Mouse (Mus musculus) lung, adult 2 months (tissue): ENCODE measurements around the gene Tmed9. TPM values are rescaled to one million over a fixed set of nuclear protein-coding genes. Genes with fewer than 3 reads are reported as not detected.

Source experiments
- DNase-seq: peaks from one replicate; pipeline ENCODE4 v3.0.0; 2022
- H3K4me1 ChIP-seq: fragments of 200-500 bp; 2 replicates; pipeline ENCODE4 v1.6.1; 2011; ENCODE audit warnings: low read length; ENCODE audit not compliant: control insufficient read depth, insufficient read depth
- H3K4me3 ChIP-seq: fragments of 200-500 bp; replicated peaks from 2 replicates; pipeline ENCODE3; 2011; ENCODE audit warnings: low read depth, mild to moderate bottlenecking, control low read depth, low read length; ENCODE audit errors: extremely low read depth
- CTCF ChIP-seq: fragments of 200-500 bp; IDR thresholded peaks from 2 replicates; pipeline ENCODE4 v1.5.1; 2011; ENCODE audit warnings: mild to moderate bottlenecking, low read length, control low read depth; ENCODE audit not compliant: insufficient read depth
- POLR2A ChIP-seq: fragments of 200-500 bp; IDR thresholded peaks from 2 replicates; pipeline ENCODE4 v1.6.1; 2011; ENCODE audit warnings: low read depth, mild to moderate bottlenecking, control low read depth, low read length, borderline replicate concordance; ENCODE audit errors: extremely low read depth
- WGBS: fragments of 180-500 bp; shearing (Covaris S2); methylation state at CpG from one replicate; pipeline ENCODE4 v1.1.7; 2018; 5-methylcytosine and 5-hydroxymethylcytosine counted together
- polyA plus RNA-seq: library from polyadenylated mRNA; depleted of rRNA; stranded (reverse); fragments of >200 nt; gene quantifications from 2 replicates; pipeline ENCODE4 v1.2.3, GENCODE M21; 2012

The Tmed9 gene
- polyA plus RNA-seq, 1 experiment, result 81.6 TPM

- WGBS, result 71% methylated on average over 4 of the region's 4 CpGs
- no peak for DNase-seq
Measured at GRCm38 (mm10) chr13:55578086-55578485, 4.6 kb downstream of the Tmed9 start.

GRCm38 (mm10) chr13:55591961-55592490 lies 18.5 kb downstream of the Tmed9 start:
- H3K4me1 ChIP-seq, result no peaks in the 10 kb centered on the region; the same call in 1 of the 2 replicates
- no peak overlapping the region for H3K4me3 ChIP-seq
- no peak for DNase-seq
- 83% methylated on average over 4 of the region's 4 CpGs for WGBS
- TF ChIP-seq POLR2A, result no peak
- TF ChIP-seq CTCF, result no peak

More at GRCm38 (mm10) chr13:55578086-55578485, 4.6 kb downstream of the Tmed9 start:
- no peaks in the 10 kb centered on the region for H3K4me1 ChIP-seq
- TF ChIP-seq CTCF, result no peak
- no peak for TF ChIP-seq POLR2A
- no peak overlapping the region for H3K4me3 ChIP-seq

- WGBS, result 4% methylated on average over 29 of the region's 29 CpGs
- peak; percentile 90 for DNase-seq
- TF ChIP-seq POLR2A (peak; percentile 96), CTCF (no peak)
- Histone ChIP-seq H3K4me1 (no peaks in the 10 kb centered on the region; the same call in 1 of the 2 replicates), H3K4me3 (peak overlapping the region; percentile 97)
Measured at GRCm38 (mm10) chr13:55592512-55593253, 19.2 kb downstream of the Tmed9 start.

GRCm38 (mm10) chr13:55593254-55593747 lies 19.8 kb downstream of the Tmed9 start:
- WGBS, result under 1% methylated on average over 31 of the region's 31 CpGs
- peak overlapping the region; percentile 97 for H3K4me3 ChIP-seq
- TF ChIP-seq POLR2A (no peak), CTCF (no peak)
- no peaks in the 10 kb centered on the region; the same call in 1 of the 2 replicates for H3K4me1 ChIP-seq
- DNase-seq, result no peak

- DNase-seq, result no peak
- no peak for TF ChIP-seq POLR2A
- no peak for TF ChIP-seq CTCF
- whole genome bisulfite sequencing, result 81% methylated on average over 12 of the region's 12 CpGs
- Histone ChIP-seq H3K4me3 (no peak overlapping the region), H3K4me1 (peaks cover 3% of the 10 kb centered on the region; the same call in 1 of the 2 replicates)
Measured at GRCm38 (mm10) chr13:55595375-55595774, 21.8 kb downstream of the Tmed9 start.

DNA sequence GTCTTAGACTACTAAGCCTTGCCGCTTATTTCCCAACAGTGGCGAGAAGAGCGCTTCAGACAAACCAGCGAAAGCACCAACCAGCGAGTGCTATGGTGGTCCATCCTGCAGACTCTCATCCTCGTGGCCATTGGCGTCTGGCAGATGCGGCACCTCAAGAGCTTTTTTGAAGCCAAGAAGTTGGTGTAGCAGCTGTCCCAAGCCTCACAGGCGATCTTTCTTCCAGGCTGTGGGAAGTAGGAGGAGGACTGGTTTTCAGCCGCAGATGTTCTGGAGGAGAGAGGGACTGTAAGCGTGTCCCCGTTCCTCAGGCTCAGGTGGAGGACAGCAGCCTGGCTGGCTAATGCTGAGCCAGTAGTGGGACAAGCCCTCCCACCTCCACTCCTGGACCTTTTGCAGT lies 23.3 kb downstream of the Tmed9 start:
- TF ChIP-seq CTCF, result no peak
- no peak for TF ChIP-seq POLR2A
- Histone ChIP-seq H3K4me3 (no peak overlapping the region), H3K4me1 (peaks cover 6% of the 10 kb centered on the region; the same call in 1 of the 2 replicates)
- DNase-seq, result no peak
- 95% methylated on average over 12 of the region's 12 CpGs for WGBS

- WGBS, result 8% methylated on average over 49 of the region's 51 CpGs
- peak within 1 kb of the TSS; percentile 97 for H3K4me3 ChIP-seq
Measured at GRCm38 (mm10) chr13:55599566-55600540, 26.3 kb downstream of the Tmed9 start, which contains the start of gene B4galt7. Gene B4galt7 (plus strand): TSS chr13:55599896.

GRCm38 (mm10) chr13:55600657-55601056 lies 27.1 kb downstream of the Tmed9 start:
- Histone ChIP-seq H3K4me3 (peak overlapping the region; percentile 97), H3K4me1 (peaks cover 6% of the 10 kb centered on the region; the same call in 1 of the 2 replicates)
- DNase-seq, result no peak
- TF ChIP-seq POLR2A (no peak), CTCF (no peak)
- WGBS, result 8% methylated on average over 9 of the region's 9 CpGs

More at GRCm38 (mm10) chr13:55599566-55600540, 26.3 kb downstream of the Tmed9 start, which contains the start of gene B4galt7:
- DNase-seq, result peak; percentile 87
- TF ChIP-seq POLR2A, result peak; percentile 66; the same call in 1 of the 2 replicates
- TF ChIP-seq CTCF, result no peak
- H3K4me1 ChIP-seq, result peaks cover 6% of the 10 kb centered on the region; the same call in 1 of the 2 replicates
